Mouse (Mus musculus) erythroid progenitor cell, adult 5-6 weeks (primary cell): ENCODE measurements around the gene Acot3. TPM values are rescaled to one million over a fixed set of nuclear protein-coding genes. Genes with fewer than 3 reads are reported as not detected.
A peak's percentile ranks its signal among the peaks of the same experiment; 100 is the strongest.
"Not testable (repeated sequence)": the region's sequence is repeated elsewhere in the genome, so short reads cannot be mapped to it uniquely, and the experiment has no call there.

ENCODE experiments used
- ATAC-seq: replicated peaks from 2 replicates; pipeline ENCODE4 v1.8.0; 2016; ENCODE audit warnings: moderate number of reproducible peaks, mild to moderate bottlenecking, moderate TSS enrichment, inconsistent platforms; ENCODE audit not compliant: poor library complexity, low FRiP score, severe bottlenecking
- total RNA-seq, 2 experiments: library from RNA; stranded (forward) in 1 of 2; stranded (reverse) in 1 of 2; fragments of 150-400 nt in 1 of 2; fragments of 186-747, 209-891 nt in 1 of 2; gene quantifications; 2 replicates each; pipeline versions ENCODE4 v1.2.3 to v1.2.4; 2015 to 2017; ENCODE audit warnings: low replicate concordance in 2 of 2

Acot3 gene
- total RNA-seq, 2 experiments from 2014 or later = not detected

GRCm38 (mm10) chr12:84094666-84095065, 42.7 kb downstream of the Acot3 start:
- not testable (repeated sequence) for ATAC-seq

GRCm38 (mm10) chr12:84099605-84100004, 47.7 kb downstream of the Acot3 start:
- ATAC-seq = no peak

- no peak for ATAC-seq
Measured at GRCm38 (mm10) chr12:84100071-84100470, 48.1 kb downstream of the Acot3 start.

- peak; percentile 71 for ATAC-seq
Measured at GRCm38 (mm10) chr12:84100604-84101492, 48.9 kb downstream of the Acot3 start, which contains the start of gene Acot6. TSS of gene Acot6 (plus strand) at chr12:84100654.

- ATAC-seq = no peak
Measured at GRCm38 (mm10) chr12:84101493-84101845, 49.5 kb downstream of the Acot3 start.

GRCm38 (mm10) chr12:84107012-84107411, 55.1 kb downstream of the Acot3 start:
- ATAC-seq = no peak

GRCm38 (mm10) chr12:84107692-84108091, 55.7 kb downstream of the Acot3 start:
- ATAC-seq = no peak

- ATAC-seq = no peak
Measured at GRCm38 (mm10) chr12:84109924-84110323, 58.0 kb downstream of the Acot3 start.

Other genes starting within 250 kb of the Acot3 start
- 8.6 and 12.6 TPM in 2 replicates for gene Numb, start 130.2 kb upstream of the Acot3 start, total RNA-seq (2015; ENCODE audit: low replicate concordance)
- 18.7 and 31.4 TPM in 2 replicates for gene Numb, start 130.2 kb upstream of the Acot3 start, total RNA-seq (2017; ENCODE audit: low replicate concordance)
- gene Riox1, start 101.5 kb upstream of the Acot3 start, total RNA-seq (2015; ENCODE audit: low replicate concordance) = 6.7 TPM in 1 of 2 replicates, not detected in the other
- 2.0 and 2.2 TPM in 2 replicates for gene Riox1, start 101.5 kb upstream of the Acot3 start, total RNA-seq (2017; ENCODE audit: low replicate concordance)
- gene Heatr4, start 67.3 kb upstream of the Acot3 start, total RNA-seq (2015; ENCODE audit: low replicate concordance) = not detected in 2 replicates
- not detected in 2 replicates for gene Heatr4, start 67.3 kb upstream of the Acot3 start, total RNA-seq (2017; ENCODE audit: low replicate concordance)
- 0.72 and 1.3 TPM in 2 replicates for gene Acot2, start 64.3 kb upstream of the Acot3 start, total RNA-seq (2015; ENCODE audit: low replicate concordance)
- 0.53 and 0.77 TPM in 2 replicates for gene Acot2, start 64.3 kb upstream of the Acot3 start, total RNA-seq (2017; ENCODE audit: low replicate concordance)
- gene Acot1, start 42.7 kb upstream of the Acot3 start, total RNA-seq (2015; ENCODE audit: low replicate concordance) = 2.2 TPM in 1 of 2 replicates, not detected in the other
- 13.4 TPM in 1 of 2 replicates, not detected in the other for gene Acot1, start 42.7 kb upstream of the Acot3 start, total RNA-seq (2017; ENCODE audit: low replicate concordance)
- not detected in 2 replicates for gene Acot4, start 13.8 kb upstream of the Acot3 start, total RNA-seq (2015; ENCODE audit: low replicate concordance)
- not detected in 2 replicates for gene Acot4, start 13.8 kb upstream of the Acot3 start, total RNA-seq (2017; ENCODE audit: low replicate concordance)
- gene Gm49366, start 13.2 kb upstream of the Acot3 start, total RNA-seq (2015; ENCODE audit: low replicate concordance) = not detected in 2 replicates
- not detected in 2 replicates for gene Gm49366, start 13.2 kb upstream of the Acot3 start, total RNA-seq (2017; ENCODE audit: low replicate concordance)
- gene Acot5, start 17.2 kb downstream of the Acot3 start, total RNA-seq (2015; ENCODE audit: low replicate concordance) = not detected in 2 replicates
- gene Acot5, start 17.2 kb downstream of the Acot3 start, total RNA-seq (2017; ENCODE audit: low replicate concordance) = not detected in 2 replicates
- not detected in 2 replicates for gene Acot6, start 48.5 kb downstream of the Acot3 start, total RNA-seq (2015; ENCODE audit: low replicate concordance)
- 0.13 TPM in 1 of 2 replicates, not detected in the other for gene Acot6, start 48.5 kb downstream of the Acot3 start, total RNA-seq (2017; ENCODE audit: low replicate concordance)
- gene Dnal1, start 62.2 kb downstream of the Acot3 start, total RNA-seq (2015; ENCODE audit: low replicate concordance) = not detected in 2 replicates
- 0.08 and 2.2 TPM in 2 replicates for gene Dnal1, start 62.2 kb downstream of the Acot3 start, total RNA-seq (2017; ENCODE audit: low replicate concordance)
- 8.4 and 11.9 TPM in 2 replicates for gene Pnma1, start 96.3 kb downstream of the Acot3 start, total RNA-seq (2015; ENCODE audit: low replicate concordance)
- gene Pnma1, start 96.3 kb downstream of the Acot3 start, total RNA-seq (2017; ENCODE audit: low replicate concordance) = 13.5 and 15.9 TPM in 2 replicates
- 20.9 and 23.5 TPM in 2 replicates for gene Elmsan1, start 166.7 kb downstream of the Acot3 start, total RNA-seq (2015; ENCODE audit: low replicate concordance)
- 29.0 and 51.1 TPM in 2 replicates for gene Elmsan1, start 166.7 kb downstream of the Acot3 start, total RNA-seq (2017; ENCODE audit: low replicate concordance)
- gene Ptgr2, start 233.1 kb downstream of the Acot3 start, total RNA-seq (2015; ENCODE audit: low replicate concordance) = 8.4 and 12.6 TPM in 2 replicates
- 29.3 and 32.6 TPM in 2 replicates for gene Ptgr2, start 233.1 kb downstream of the Acot3 start, total RNA-seq (2017; ENCODE audit: low replicate concordance)